Mouse (Mus musculus) liver, embryonic 11.5 days (tissue): Measurements from ENCODE around the gene Borcs6. TPM values are rescaled to one million over a fixed set of nuclear protein-coding genes. Genes with fewer than 3 reads are reported as not detected.

Source experiments
- ATAC-seq: fragments of 200-750 bp; cut with Nextera tagmentation; replicated peaks from 2 replicates; pipeline ENCODE4 v1.8.0; 2017; ENCODE audit warnings: moderate number of reproducible peaks, mild to moderate bottlenecking, moderate TSS enrichment, moderate library complexity; ENCODE audit not compliant: low FRiP score
- DNase-seq: peaks from one replicate; pipeline ENCODE4 v3.0.0-alpha.2; 2017; ENCODE audit warnings: low spot score
- H3K27ac ChIP-seq: fragments of 300-500 bp; sonication (generic); 2 replicates; pipeline ENCODE4 v1.5.1; 2014; ENCODE audit warnings: mild to moderate bottlenecking, low read depth, low read length, control low read depth
- H3K27me3 ChIP-seq: fragments of 300-500 bp; sonication (generic); replicated peaks from 2 replicates; pipeline ENCODE4 v1.6.1; 2014; ENCODE audit warnings: low read length, mixed read lengths; ENCODE audit not compliant: control insufficient read depth, insufficient read depth
- H3K36me3 ChIP-seq: fragments of 300-500 bp; sonication (generic); 2 replicates; pipeline ENCODE4 v1.6.1; 2014; ENCODE audit warnings: mild to moderate bottlenecking, low read length, moderate library complexity, mixed read lengths; ENCODE audit not compliant: control insufficient read depth, insufficient read depth
- H3K4me1 ChIP-seq: fragments of 300-500 bp; sonication (generic); replicated peaks from 2 replicates; pipeline ENCODE4 v1.6.1; 2014; ENCODE audit warnings: low read length, mixed read lengths; ENCODE audit not compliant: control insufficient read depth, insufficient read depth
- H3K4me2 ChIP-seq: fragments of 300-500 bp; sonication (generic); 2 replicates; pipeline ENCODE4 v1.6.1; 2014; ENCODE audit warnings: mild to moderate bottlenecking, control low read depth, moderate library complexity
- H3K4me3 ChIP-seq: fragments of 300-500 bp; sonication (generic); 2 replicates; pipeline ENCODE4 v1.5.1; 2014; ENCODE audit warnings: low read depth, low read length, control low read depth
- H3K9ac ChIP-seq: fragments of 300-500 bp; sonication (generic); 2 replicates; pipeline ENCODE4 v1.6.1; 2014; ENCODE audit warnings: low read depth, low read length, control low read depth
- H3K9me3 ChIP-seq: fragments of 300-500 bp; sonication (generic); 2 replicates; pipeline ENCODE4 v1.6.1; 2016; ENCODE audit warnings: low read length, inconsistent platforms, mixed read lengths; ENCODE audit not compliant: control insufficient read depth
- WGBS: fragments of 180-500 bp; shearing (Covaris S2); extraction: QIAGEN DNeasy Blood & Tissue Kit; methylation state at CpG from one replicate; pipeline ENCODE4 v1.1.7; 2014; 5-methylcytosine and 5-hydroxymethylcytosine counted together
- polyA plus RNA-seq: library from polyadenylated mRNA; unstranded; fragments of >200 nt; fragmentation: Nextera tagmentation; extraction: Ambion mirVana; gene quantifications from 2 replicates; pipeline ENCODE4 v1.2.1, GENCODE M21; 2014

The Borcs6 gene
- polyA plus RNA-seq, 1 experiment from 2014 or later = 6.6 TPM

GRCm38 (mm10) chr11:69028805-69029204 is 30.7 kb upstream of the Borcs6 start:
- DNase-seq (no peak), ATAC-seq (peak; percentile 62)
- no peaks in the 10 kb centered on the region for H3K9me3 ChIP-seq
- H3K4me3 ChIP-seq = no peak overlapping the region
- H3K36me3 ChIP-seq = peaks cover 48% of the 10 kb centered on the region
- no peaks in the 10 kb centered on the region for H3K27me3 ChIP-seq
- no peaks in the 10 kb centered on the region for H3K4me1 ChIP-seq
- H3K9ac ChIP-seq = no peak overlapping the region
- WGBS = 66% methylated on average over 2 of the region's 2 CpGs
- H3K4me2 ChIP-seq = no peak overlapping the region
- no peak overlapping the region for H3K27ac ChIP-seq

GRCm38 (mm10) chr11:69033552-69033951 is 26.0 kb upstream of the Borcs6 start:
- no peaks in the 10 kb centered on the region for H3K27me3 ChIP-seq
- H3K9ac ChIP-seq = no peak overlapping the region
- H3K4me3 ChIP-seq = no peak overlapping the region
- no peak for DNase-seq
- WGBS = 69% methylated on average over 9 of the region's 9 CpGs
- H3K4me2 ChIP-seq = no peak overlapping the region
- no peaks in the 10 kb centered on the region for H3K9me3 ChIP-seq
- no peak for ATAC-seq
- H3K27ac ChIP-seq = no peak overlapping the region
- peaks cover 14% of the 10 kb centered on the region for H3K4me1 ChIP-seq
- H3K36me3 ChIP-seq = peaks cover 47% of the 10 kb centered on the region

- DNase-seq (no peak), ATAC-seq (no peak)
- peaks cover 24% of the 10 kb centered on the region for H3K4me1 ChIP-seq
- 89% methylated on average over 3 of the region's 3 CpGs for WGBS
- no peaks in the 10 kb centered on the region for H3K27me3 ChIP-seq
- no peak overlapping the region for H3K27ac ChIP-seq
- H3K36me3 ChIP-seq = peaks cover 37% of the 10 kb centered on the region
- H3K4me2 ChIP-seq = no peak overlapping the region
- no peaks in the 10 kb centered on the region for H3K9me3 ChIP-seq
- H3K4me3 ChIP-seq = no peak overlapping the region
- H3K9ac ChIP-seq = no peak overlapping the region
Observed at GRCm38 (mm10) chr11:69034585-69034984, 24.9 kb upstream of the Borcs6 start.

- 77% methylated on average over 9 of the region's 9 CpGs for WGBS
- Histone ChIP-seq H3K27ac (peak overlapping the region; percentile 53; the same call in 1 of the 2 replicates), H3K4me1 (peaks cover 25% of the 10 kb centered on the region), H3K9me3 (no peaks in the 10 kb centered on the region), H3K9ac (0 out of 2 replicates have a peak overlapping the region, but pooled peaks have one; percentile 18), H3K4me3 (peak overlapping the region; percentile 63; the same call in 1 of the 2 replicates), H3K36me3 (peaks cover 31% of the 10 kb centered on the region), H3K27me3 (no peaks in the 10 kb centered on the region), H3K4me2 (peak overlapping the region; percentile 98)
- ATAC-seq = no peak
- DNase-seq = no peak
Observed at GRCm38 (mm10) chr11:69035411-69035810, 24.1 kb upstream of the Borcs6 start.

GRCm38 (mm10) chr11:69035849-69036248 is 23.7 kb upstream of the Borcs6 start:
- Histone ChIP-seq H3K4me2 (peak overlapping the region; percentile 98), H3K9ac (peak overlapping the region; percentile 36), H3K27me3 (no peaks in the 10 kb centered on the region), H3K4me3 (peak overlapping the region; percentile 63), H3K27ac (peak overlapping the region; percentile 53; the same call in 1 of the 2 replicates), H3K9me3 (no peaks in the 10 kb centered on the region), H3K4me1 (peaks cover 25% of the 10 kb centered on the region), H3K36me3 (peaks cover 26% of the 10 kb centered on the region)
- DNase-seq (peak; percentile 77), ATAC-seq (0 out of 2 replicates have a peak, but pooled peaks have one; percentile 30)
- 6% methylated on average over 8 of the region's 8 CpGs for WGBS

GRCm38 (mm10) chr11:69036486-69037230 is 22.9 kb upstream of the Borcs6 start:
- Histone ChIP-seq H3K36me3 (peaks cover 23% of the 10 kb centered on the region), H3K27ac (peak overlapping the region; percentile 22), H3K9ac (peak overlapping the region; percentile 67), H3K9me3 (no peaks in the 10 kb centered on the region), H3K4me2 (peak overlapping the region; percentile 98), H3K4me1 (peaks cover 25% of the 10 kb centered on the region), H3K27me3 (no peaks in the 10 kb centered on the region), H3K4me3 (peak overlapping the region; percentile 63)
- whole genome bisulfite sequencing = 10% methylated on average over 20 of the region's 20 CpGs
- DNase-seq (peak; percentile 87), ATAC-seq (0 out of 2 replicates have a peak, but pooled peaks have one; percentile 18)

- WGBS = under 1% methylated on average over 34 of the region's 34 CpGs
- peaks cover 21% of the 10 kb centered on the region for H3K36me3 ChIP-seq
Observed at GRCm38 (mm10) chr11:69037231-69038061, 22.1 kb upstream of the Borcs6 start.

GRCm38 (mm10) chr11:69038173-69038572 is 21.3 kb upstream of the Borcs6 start:
- no peaks in the 10 kb centered on the region for H3K27me3 ChIP-seq
- ATAC-seq (no peak), DNase-seq (no peak)
- peak overlapping the region; percentile 98 for H3K4me2 ChIP-seq
- peaks cover 21% of the 10 kb centered on the region for H3K36me3 ChIP-seq
- no peak overlapping the region for H3K9ac ChIP-seq
- no peaks in the 10 kb centered on the region for H3K9me3 ChIP-seq
- H3K4me1 ChIP-seq = peaks cover 25% of the 10 kb centered on the region
- H3K4me3 ChIP-seq = peak overlapping the region; percentile 24
- 71% methylated on average over 5 of the region's 5 CpGs for WGBS
- no peak overlapping the region for H3K27ac ChIP-seq

More at GRCm38 (mm10) chr11:69037231-69038061, 22.1 kb upstream of the Borcs6 start:
- peak; percentile 90 for DNase-seq
- no peaks in the 10 kb centered on the region for H3K27me3 ChIP-seq
- peak overlapping the region; percentile 67 for H3K9ac ChIP-seq
- peak overlapping the region; percentile 11; the same call in 1 of the 2 replicates for H3K27ac ChIP-seq
- peaks cover 25% of the 10 kb centered on the region for H3K4me1 ChIP-seq
- H3K9me3 ChIP-seq = no peaks in the 10 kb centered on the region
- peak overlapping the region; percentile 63 for H3K4me3 ChIP-seq
- peak overlapping the region; percentile 98 for H3K4me2 ChIP-seq
- peak; percentile 56 for ATAC-seq
